Mouse (Mus musculus) large intestine, adult 2 months (tissue): ENCODE measurements around the gene Kalrn. TPM values are rescaled to one million over a fixed set of nuclear protein-coding genes. Genes with fewer than 3 reads are reported as not detected.
"Not testable (repeated sequence)": the region's sequence is repeated elsewhere in the genome, so short reads cannot be mapped to it uniquely, and the experiment has no call there.

Source experiments
- DNase-seq: peaks from one replicate; pipeline ENCODE4 v3.0.0-alpha.2; 2012; ENCODE audit warnings: low read depth, low spot score
- WGBS: fragments of 180-500 bp; shearing (Covaris S2); methylation state at CpG from one replicate; pipeline ENCODE4 v1.1.7; 2018; 5-methylcytosine and 5-hydroxymethylcytosine counted together
- polyA plus RNA-seq: library from polyadenylated mRNA; depleted of rRNA; stranded (reverse); fragments of >200 nt; gene quantifications from 2 replicates; pipeline ENCODE4 v1.2.3, GENCODE M21; 2012

The Kalrn gene
- polyA plus RNA-seq, 1 experiment: 21.4 TPM

- DNase-seq: no peak
- 31% methylated on average over 3 of the region's 3 CpGs for WGBS
Observed at GRCm38 (mm10) chr16:34325869-34326268, 247.5 kb downstream of the Kalrn start.

GRCm38 (mm10) chr16:34325161-34325560 lies 248.2 kb downstream of the Kalrn start:
- 89% methylated on average over 4 of the region's 4 CpGs for WGBS

GRCm38 (mm10) chr16:34324735-34325134 lies 248.6 kb downstream of the Kalrn start:
- WGBS: 61% methylated on average over 3 of the region's 3 CpGs
- DNase-seq: no peak

More at GRCm38 (mm10) chr16:34325161-34325560, 248.2 kb downstream of the Kalrn start:
- DNase-seq: no peak

- WGBS: 55% methylated on average over 1 of the region's 1 CpGs
- no peak for DNase-seq
Observed at GRCm38 (mm10) chr16:34323496-34323895, 249.8 kb downstream of the Kalrn start.

GRCm38 (mm10) chr16:34322546-34322945 lies 250.8 kb downstream of the Kalrn start:
- no peak for DNase-seq

GRCm38 (mm10) chr16:34321066-34321790 lies 252.1 kb downstream of the Kalrn start:
- 84% methylated on average over 4 of the region's 4 CpGs for WGBS
- DNase-seq: no peak

More at GRCm38 (mm10) chr16:34322546-34322945, 250.8 kb downstream of the Kalrn start:
- 37% methylated on average over 4 of the region's 4 CpGs for WGBS

GRCm38 (mm10) chr16:34320023-34320800 lies 253.1 kb downstream of the Kalrn start:
- WGBS: 35% methylated on average over 11 of the region's 11 CpGs
- DNase-seq: no peak

- no peak for DNase-seq
- WGBS: 36% methylated on average over 3 of the region's 3 CpGs
Observed at GRCm38 (mm10) chr16:34317110-34317509, 256.2 kb downstream of the Kalrn start.

GRCm38 (mm10) chr16:34316253-34316652 lies 257.1 kb downstream of the Kalrn start:
- WGBS: 86% methylated on average over 10 of the region's 10 CpGs
- DNase-seq: no peak

GRCm38 (mm10) chr16:34314071-34314470 lies 259.3 kb downstream of the Kalrn start:
- no peak for DNase-seq
- WGBS: 83% methylated on average over 10 of the region's 10 CpGs

- WGBS: 84% methylated on average over 1 of the region's 1 CpGs
- DNase-seq: no peak
Observed at GRCm38 (mm10) chr16:34311577-34311976, 261.8 kb downstream of the Kalrn start.

GRCm38 (mm10) chr16:34310363-34310762 lies 263.0 kb downstream of the Kalrn start:
- WGBS: 93% methylated on average over 8 of the region's 8 CpGs

GRCm38 (mm10) chr16:34308324-34308723 lies 265.0 kb downstream of the Kalrn start:
- DNase-seq: no peak
- WGBS: 88% methylated on average over 1 of the region's 1 CpGs

More at GRCm38 (mm10) chr16:34310363-34310762, 263.0 kb downstream of the Kalrn start:
- DNase-seq: no peak

GRCm38 (mm10) chr16:34307458-34307857 lies 265.9 kb downstream of the Kalrn start:
- 83% methylated on average over 9 of the region's 9 CpGs for WGBS

GRCm38 (mm10) chr16:34305586-34305985 lies 267.7 kb downstream of the Kalrn start:
- 63% methylated on average over 4 of the region's 4 CpGs for WGBS

More at GRCm38 (mm10) chr16:34307458-34307857, 265.9 kb downstream of the Kalrn start:
- DNase-seq: no peak

GRCm38 (mm10) chr16:34303818-34304217 lies 269.5 kb downstream of the Kalrn start:
- 49% methylated on average over 4 of the region's 4 CpGs for WGBS
- not testable (repeated sequence) for DNase-seq

More at GRCm38 (mm10) chr16:34305586-34305985, 267.7 kb downstream of the Kalrn start:
- no peak for DNase-seq

GRCm38 (mm10) chr16:34302503-34302902 lies 270.8 kb downstream of the Kalrn start:
- 33% methylated on average over 1 of the region's 1 CpGs for WGBS
- DNase-seq: no peak

GRCm38 (mm10) chr16:34302063-34302462 lies 271.3 kb downstream of the Kalrn start:
- WGBS: 68% methylated on average over 1 of the region's 1 CpGs
- DNase-seq: peak; percentile 47

GRCm38 (mm10) chr16:34299226-34299625 lies 274.1 kb downstream of the Kalrn start:
- WGBS: 91% methylated on average over 2 of the region's 2 CpGs

GRCm38 (mm10) chr16:34297911-34298682 lies 275.2 kb downstream of the Kalrn start:
- 88% methylated on average over 5 of the region's 5 CpGs for WGBS
- DNase-seq: no peak

More at GRCm38 (mm10) chr16:34299226-34299625, 274.1 kb downstream of the Kalrn start:
- DNase-seq: no peak
